13 mouse cellular contexts compared by ENCODE assay signal in genomic region chr11:94704020-94704419, GRCm38 (mm10). TPM values are rescaled to one million over a fixed set of nuclear protein-coding genes. Genes with fewer than 3 reads are reported as not detected.
DNase-seq lines count a peak whose midpoint lies in the region; ATAC-seq and TF ChIP-seq lines count a peak whose summit lies in the region.
"Had no signal": no experiment of that assay in that cellular context is flagged by ENCODE, and none has a peak within 500 bp of the region (broad histone marks: within the 10 kb centered on the region; RNA-seq: fewer than 3 reads in every experiment).

No protein-coding gene starts in this region.

- no peak overlapping the region for H3K4me3 ChIP-seq in kidney, embryonic 16.5 days (ENCODE audit: low read length)
- no peak overlapping the region for H3K4me3 ChIP-seq in kidney, embryonic 14.5 days (ENCODE audit: low read length)
- H3K4me3 ChIP-seq in midbrain, postnatal 0 days (ENCODE audit: low read depth, low read length), result no peak overlapping the region
- no peak overlapping the region for H3K4me3 ChIP-seq in midbrain, embryonic 15.5 days
- no peak overlapping the region for H3K4me3 ChIP-seq in embryonic facial prominence, embryonic 14.5 days (ENCODE audit: low read depth, low read length)
- no peak overlapping the region for H3K4me3 ChIP-seq in hindbrain, embryonic 13.5 days

- 55% methylated on average over 7 of the region's 7 CpGs for WGBS in kidney, embryonic 16.5 days
- 57% methylated on average over 7 of the region's 7 CpGs for WGBS in kidney, embryonic 14.5 days
- WGBS in midbrain, postnatal 0 days, result 30% methylated on average over 7 of the region's 7 CpGs
- whole genome bisulfite sequencing in midbrain, embryonic 15.5 days, result 42% methylated on average over 7 of the region's 7 CpGs
- WGBS in embryonic facial prominence, embryonic 14.5 days, result 39% methylated on average over 7 of the region's 7 CpGs
- 39% methylated on average over 7 of the region's 7 CpGs for WGBS in hindbrain, embryonic 13.5 days

- no peaks in the 10 kb centered on the region for H3K36me3 ChIP-seq in kidney, embryonic 16.5 days (ENCODE audit: insufficient read depth, low read length)
- no peaks in the 10 kb centered on the region for H3K36me3 ChIP-seq in kidney, embryonic 14.5 days (ENCODE audit: control insufficient read depth, insufficient read depth, low read length)
- no peaks in the 10 kb centered on the region for H3K36me3 ChIP-seq in midbrain, postnatal 0 days (ENCODE audit: insufficient read depth, low read length)
- no peaks in the 10 kb centered on the region for H3K36me3 ChIP-seq in midbrain, embryonic 15.5 days (replicated peaks)
- no peaks in the 10 kb centered on the region for H3K36me3 ChIP-seq in embryonic facial prominence, embryonic 14.5 days (ENCODE audit: control insufficient read depth, insufficient read depth, low read length)
- H3K36me3 ChIP-seq in hindbrain, embryonic 13.5 days, result no peaks in the 10 kb centered on the region

- no peak; the same call in 1 of the 2 replicates for TF ChIP-seq CTCF in midbrain, postnatal 0 days (IDR thresholded peaks at IDR 0.05)

- H3K9ac ChIP-seq in kidney, embryonic 16.5 days (replicated peaks; ENCODE audit: low read length), result no peak overlapping the region
- H3K9ac ChIP-seq in kidney, embryonic 14.5 days (ENCODE audit: low read depth, low read length), result no peak overlapping the region
- no peak overlapping the region for H3K9ac ChIP-seq in midbrain, postnatal 0 days (replicated peaks; ENCODE audit: low read length, poor library complexity, severe bottlenecking)
- no peak overlapping the region for H3K9ac ChIP-seq in midbrain, embryonic 15.5 days
- H3K9ac ChIP-seq in embryonic facial prominence, embryonic 14.5 days (ENCODE audit: low read depth, low read length), result no peak overlapping the region
- H3K9ac ChIP-seq in hindbrain, embryonic 13.5 days, result no peak overlapping the region

- no peak overlapping the region for H3K4me2 ChIP-seq in kidney, embryonic 16.5 days (replicated peaks; ENCODE audit: low read depth, low read length)
- no peak overlapping the region for H3K4me2 ChIP-seq in kidney, embryonic 14.5 days (replicated peaks; ENCODE audit: low read depth, low read length)
- no peak overlapping the region for H3K4me2 ChIP-seq in midbrain, postnatal 0 days (ENCODE audit: low read depth, low read length, poor library complexity, severe bottlenecking)
- H3K4me2 ChIP-seq in midbrain, embryonic 15.5 days, result no peak overlapping the region
- H3K4me2 ChIP-seq in embryonic facial prominence, embryonic 14.5 days (ENCODE audit: low read depth, low read length), result no peak overlapping the region
- H3K4me2 ChIP-seq in hindbrain, embryonic 13.5 days, result no peak overlapping the region

- H3K27ac ChIP-seq in kidney, embryonic 16.5 days (ENCODE audit: low read length), result peak overlapping the region; percentile 48; the same call in 1 of the 2 replicates
- no peak overlapping the region for H3K27ac ChIP-seq in kidney, embryonic 14.5 days (ENCODE audit: low read depth, low read length)
- no peak overlapping the region for H3K27ac ChIP-seq in midbrain, postnatal 0 days (ENCODE audit: low read depth, low read length)
- no peak overlapping the region for H3K27ac ChIP-seq in midbrain, embryonic 15.5 days
- H3K27ac ChIP-seq in embryonic facial prominence, embryonic 14.5 days (replicated peaks; ENCODE audit: low read depth, low read length), result no peak overlapping the region; the same call in 1 of the 2 replicates
- no peak overlapping the region for H3K27ac ChIP-seq in hindbrain, embryonic 13.5 days

- H3K4me1 ChIP-seq in kidney, embryonic 16.5 days (ENCODE audit: insufficient read depth, low read length), result peaks cover 6% of the 10 kb centered on the region; the same call in 1 of the 2 replicates
- peaks cover 3% of the 10 kb centered on the region; the same call in 1 of the 2 replicates for H3K4me1 ChIP-seq in kidney, embryonic 14.5 days (ENCODE audit: control insufficient read depth, insufficient read depth, low read length)
- H3K4me1 ChIP-seq in midbrain, postnatal 0 days (ENCODE audit: insufficient read depth, low read length), result no peaks in the 10 kb centered on the region
- no peaks in the 10 kb centered on the region for H3K4me1 ChIP-seq in midbrain, embryonic 15.5 days
- H3K4me1 ChIP-seq in embryonic facial prominence, embryonic 14.5 days (ENCODE audit: control insufficient read depth, insufficient read depth, low read length), result no peaks in the 10 kb centered on the region; the same call in 1 of the 2 replicates
- H3K4me1 ChIP-seq in hindbrain, embryonic 13.5 days (replicated peaks), result peaks cover 13% of the 10 kb centered on the region

- peak; percentile 67 for DNase-seq in midbrain, postnatal 0 days (ENCODE audit: low spot score)
- DNase-seq in embryonic facial prominence, embryonic 14.5 days (ENCODE audit: low spot score), result peak; percentile 55
- peak; percentile 23 to 37 for DNase-seq in thymus, postnatal 36 days
- no peak for DNase-seq in adrenal gland, postnatal 4 days (ENCODE audit: low spot score in 2 of 2)
- DNase-seq: adrenal gland, postnatal 14 days; cerebellum, adult 9-10 months; kidney, adult 11 months; lung, postnatal 36 days had no signal

- H3K9me3 ChIP-seq in kidney, embryonic 16.5 days (ENCODE audit: low read length), result no peaks in the 10 kb centered on the region
- no peaks in the 10 kb centered on the region for H3K9me3 ChIP-seq in kidney, embryonic 14.5 days (ENCODE audit: control insufficient read depth, low read length)
- H3K9me3 ChIP-seq in midbrain, postnatal 0 days (ENCODE audit: low read length), result no peaks in the 10 kb centered on the region
- no peaks in the 10 kb centered on the region for H3K9me3 ChIP-seq in midbrain, embryonic 15.5 days
- no peaks in the 10 kb centered on the region for H3K9me3 ChIP-seq in embryonic facial prominence, embryonic 14.5 days (ENCODE audit: control insufficient read depth, low read length)
- no peaks in the 10 kb centered on the region for H3K9me3 ChIP-seq in hindbrain, embryonic 13.5 days

- no peaks in the 10 kb centered on the region; the same call in 1 of the 2 replicates for H3K27me3 ChIP-seq in kidney, embryonic 16.5 days (ENCODE audit: insufficient read depth, low read length)
- H3K27me3 ChIP-seq in kidney, embryonic 14.5 days (ENCODE audit: control insufficient read depth, insufficient read depth, low read length), result no peaks in the 10 kb centered on the region
- H3K27me3 ChIP-seq in midbrain, postnatal 0 days (ENCODE audit: insufficient read depth, low read length), result no peaks in the 10 kb centered on the region
- no peaks in the 10 kb centered on the region for H3K27me3 ChIP-seq in midbrain, embryonic 15.5 days (replicated peaks)
- no peaks in the 10 kb centered on the region for H3K27me3 ChIP-seq in embryonic facial prominence, embryonic 14.5 days (replicated peaks; ENCODE audit: control insufficient read depth, insufficient read depth, low read length)
- no peaks in the 10 kb centered on the region for H3K27me3 ChIP-seq in hindbrain, embryonic 13.5 days

- ATAC-seq in kidney, embryonic 16.5 days (ENCODE audit: low FRiP score, low TSS enrichment), result no peak
- no peak for ATAC-seq in kidney, embryonic 14.5 days (ENCODE audit: low FRiP score, low TSS enrichment)
- ATAC-seq in midbrain, postnatal 0 days (ENCODE audit: low FRiP score), result no peak
- ATAC-seq in midbrain, embryonic 15.5 days (replicated peaks), result no peak
- no peak for ATAC-seq in embryonic facial prominence, embryonic 14.5 days (ENCODE audit: low read depth)
- ATAC-seq in hindbrain, embryonic 13.5 days (ENCODE audit: low FRiP score), result no peak

RNA-seq across cellular contexts. Expression of gene Gm11541, which starts 0.3 kb away (rescaled TPM):
- 0.91 and 1.2 TPM in 2 replicates for polyA plus RNA-seq in kidney, embryonic 16.5 days (2015; fragmentation: Nextera tagmentation; extraction: Ambion mirVana)
- polyA plus RNA-seq in kidney, embryonic 14.5 days (2014; fragmentation: Nextera tagmentation; extraction: Ambion mirVana), result 0.23 and 0.99 TPM in 2 replicates
- total RNA-seq in midbrain, postnatal 0 days (2014; rRNA removed), result 0.22 TPM in 1 of 2 replicates, not detected in the other
- polyA plus RNA-seq in midbrain, postnatal 0 days (2015; fragmentation: Nextera tagmentation; extraction: Ambion mirVana), result not detected in 2 replicates
- polyA plus RNA-seq in midbrain, embryonic 15.5 days (2015; fragmentation: Nextera tagmentation; extraction: Ambion mirVana), result not detected in 2 replicates
- polyA plus RNA-seq in embryonic facial prominence, embryonic 14.5 days (2014; fragmentation: Nextera tagmentation; extraction: Ambion mirVana), result 0.51 and 0.85 TPM in 2 replicates
- total RNA-seq in adrenal gland, postnatal 4 days (2021), result under 1 TPM; 0.22 to 0.37 TPM
- 0.09 and 0.12 TPM in 2 replicates for polyA plus RNA-seq in hindbrain, embryonic 13.5 days (2015; fragmentation: Nextera tagmentation; extraction: Ambion mirVana)
- total RNA-seq: adrenal gland, postnatal 14 days had no signal
- polyA plus RNA-seq: heart, embryonic 14.5 days had no signal

RNA-seq across cellular contexts. Expression of gene Xylt2, which starts 26.7 kb away (rescaled TPM):
- polyA plus RNA-seq in kidney, embryonic 16.5 days (2015; fragmentation: Nextera tagmentation; extraction: Ambion mirVana), result 20.2 and 22.9 TPM in 2 replicates
- 16.8 and 18.5 TPM in 2 replicates for polyA plus RNA-seq in kidney, embryonic 14.5 days (2014; fragmentation: Nextera tagmentation; extraction: Ambion mirVana)
- 38.4 and 45.8 TPM in 2 replicates for total RNA-seq in midbrain, postnatal 0 days (2014; rRNA removed)
- 10.2 and 12.5 TPM in 2 replicates for polyA plus RNA-seq in midbrain, postnatal 0 days (2015; fragmentation: Nextera tagmentation; extraction: Ambion mirVana)
- polyA plus RNA-seq in midbrain, embryonic 15.5 days (2015; fragmentation: Nextera tagmentation; extraction: Ambion mirVana), result 12.8 and 14.5 TPM in 2 replicates
- polyA plus RNA-seq in embryonic facial prominence, embryonic 14.5 days (2014; fragmentation: Nextera tagmentation; extraction: Ambion mirVana), result 22.5 and 29.1 TPM in 2 replicates
- 10 to 100 TPM; 30.3 to 32.7 TPM for total RNA-seq in adrenal gland, postnatal 4 days (2021)
- polyA plus RNA-seq in hindbrain, embryonic 13.5 days (2015; fragmentation: Nextera tagmentation; extraction: Ambion mirVana), result 12.2 TPM in 2 replicates

RNA-seq across cellular contexts. Expression of gene Cdc34b, which starts 37.6 kb away (rescaled TPM):
- polyA plus RNA-seq in kidney, embryonic 16.5 days (2015; fragmentation: Nextera tagmentation; extraction: Ambion mirVana), result 0.39 and 0.40 TPM in 2 replicates
- not detected in 2 replicates for polyA plus RNA-seq in kidney, embryonic 14.5 days (2014; fragmentation: Nextera tagmentation; extraction: Ambion mirVana)
- 1.1 TPM in 1 of 2 replicates, not detected in the other for total RNA-seq in midbrain, postnatal 0 days (2014; rRNA removed)
- 0.14 TPM in 1 of 2 replicates, not detected in the other for polyA plus RNA-seq in midbrain, postnatal 0 days (2015; fragmentation: Nextera tagmentation; extraction: Ambion mirVana)
- polyA plus RNA-seq in midbrain, embryonic 15.5 days (2015; fragmentation: Nextera tagmentation; extraction: Ambion mirVana), result 0.14 TPM in 1 of 2 replicates, not detected in the other
- 0.22 and 0.24 TPM in 2 replicates for polyA plus RNA-seq in embryonic facial prominence, embryonic 14.5 days (2014; fragmentation: Nextera tagmentation; extraction: Ambion mirVana)
- under 1 TPM; 0.67 to 0.87 TPM for total RNA-seq in adrenal gland, postnatal 4 days (2021)
- polyA plus RNA-seq in hindbrain, embryonic 13.5 days (2015; fragmentation: Nextera tagmentation; extraction: Ambion mirVana), result 0.14 TPM in 1 of 2 replicates, not detected in the other
- total RNA-seq: adrenal gland, postnatal 14 days had no signal
- polyA plus RNA-seq: heart, embryonic 14.5 days had no signal

RNA-seq across cellular contexts. Expression of gene Eme1, which starts 50.3 kb away (rescaled TPM):
- 27.8 and 28.4 TPM in 2 replicates for polyA plus RNA-seq in kidney, embryonic 16.5 days (2015; fragmentation: Nextera tagmentation; extraction: Ambion mirVana)
- polyA plus RNA-seq in kidney, embryonic 14.5 days (2014; fragmentation: Nextera tagmentation; extraction: Ambion mirVana), result 29.9 and 33.6 TPM in 2 replicates
- total RNA-seq in midbrain, postnatal 0 days (2014; rRNA removed), result 0.28 and 0.49 TPM in 2 replicates
- 0.75 and 0.82 TPM in 2 replicates for polyA plus RNA-seq in midbrain, postnatal 0 days (2015; fragmentation: Nextera tagmentation; extraction: Ambion mirVana)
- polyA plus RNA-seq in midbrain, embryonic 15.5 days (2015; fragmentation: Nextera tagmentation; extraction: Ambion mirVana), result 3.1 and 3.5 TPM in 2 replicates
- 12.6 and 16.9 TPM in 2 replicates for polyA plus RNA-seq in embryonic facial prominence, embryonic 14.5 days (2014; fragmentation: Nextera tagmentation; extraction: Ambion mirVana)
- 1 to 10 TPM; 5.3 to 6.1 TPM for total RNA-seq in adrenal gland, postnatal 4 days (2021)
- polyA plus RNA-seq in hindbrain, embryonic 13.5 days (2015; fragmentation: Nextera tagmentation; extraction: Ambion mirVana), result 6.2 and 6.4 TPM in 2 replicates

RNA-seq across cellular contexts. Expression of gene Mrpl27, which starts 50.5 kb away (rescaled TPM):
- 141 and 148 TPM in 2 replicates for polyA plus RNA-seq in kidney, embryonic 16.5 days (2015; fragmentation: Nextera tagmentation; extraction: Ambion mirVana)
- 154 and 193 TPM in 2 replicates for polyA plus RNA-seq in kidney, embryonic 14.5 days (2014; fragmentation: Nextera tagmentation; extraction: Ambion mirVana)
- total RNA-seq in midbrain, postnatal 0 days (2014; rRNA removed), result 42.5 and 49.5 TPM in 2 replicates
- polyA plus RNA-seq in midbrain, postnatal 0 days (2015; fragmentation: Nextera tagmentation; extraction: Ambion mirVana), result 162 and 169 TPM in 2 replicates
- polyA plus RNA-seq in midbrain, embryonic 15.5 days (2015; fragmentation: Nextera tagmentation; extraction: Ambion mirVana), result 133 and 138 TPM in 2 replicates
- polyA plus RNA-seq in embryonic facial prominence, embryonic 14.5 days (2014; fragmentation: Nextera tagmentation; extraction: Ambion mirVana), result 98.3 and 105 TPM in 2 replicates
- 10 to 100 TPM; 79.8 to 88.5 TPM for total RNA-seq in adrenal gland, postnatal 4 days (2021)
- polyA plus RNA-seq in hindbrain, embryonic 13.5 days (2015; fragmentation: Nextera tagmentation; extraction: Ambion mirVana), result 144 and 152 TPM in 2 replicates

Comparison
In these comparisons a context has a peak if more than half of its experiments do, and no peak if none do; other contexts are left out.
1. DNase-seq: peak in midbrain, postnatal 0 days (single experiment), embryonic facial prominence, embryonic 14.5 days (single experiment) and thymus, postnatal 36 days (2 of 2); none in adrenal gland, postnatal 4 days (0 of 2).